Comparison of ENCODE assay signal across 8 mouse cellular contexts in genomic region chr6:38354723-38355353, GRCm38 (mm10). TPM values are rescaled to one million over a fixed set of nuclear protein-coding genes. Genes with fewer than 3 reads are reported as not detected.
DNase-seq lines count a peak whose midpoint lies in the region; ATAC-seq and TF ChIP-seq lines count a peak whose summit lies in the region.

No protein-coding gene starts in this region.

- H3K4me1 ChIP-seq in heart, embryonic 13.5 days = peaks cover 16% of the 10 kb centered on the region
- H3K4me1 ChIP-seq in heart, postnatal 0 days (ENCODE audit: control insufficient read depth, insufficient read depth) = peaks cover 15% of the 10 kb centered on the region
- peaks cover 22% of the 10 kb centered on the region for H3K4me1 ChIP-seq in midbrain, embryonic 12.5 days

- H3K4me2 ChIP-seq in heart, embryonic 13.5 days = peak overlapping the region; percentile 84
- H3K4me2 ChIP-seq in heart, postnatal 0 days (ENCODE audit: low read depth, low read length) = peak overlapping the region; percentile 78
- H3K4me2 ChIP-seq in midbrain, embryonic 12.5 days (replicated peaks) = peak overlapping the region; percentile 63

- POLR2A ChIA-PET in Patski (lab: Charles Lee) = interaction anchor here (1.6 kb wide), 1 partner anchor 10 kb away, joined by 3 read pairs; no protein-coding TSS in a partner anchor

- H3K27ac ChIP-seq in heart, embryonic 13.5 days (replicated peaks) = peak overlapping the region; percentile 66
- peak overlapping the region; percentile 77 for H3K27ac ChIP-seq in heart, postnatal 0 days (ENCODE audit: low read depth)
- no peak overlapping the region for H3K27ac ChIP-seq in midbrain, embryonic 12.5 days (replicated peaks)

- peaks cover 49% of the 10 kb centered on the region for H3K27me3 ChIP-seq in heart, embryonic 13.5 days (replicated peaks)
- H3K27me3 ChIP-seq in Patski = no peaks in the 10 kb centered on the region
- H3K27me3 ChIP-seq in heart, postnatal 0 days (ENCODE audit: control insufficient read depth, insufficient read depth, low read length) = peaks cover 15% of the 10 kb centered on the region; the same call in 1 of the 2 replicates
- H3K27me3 ChIP-seq in midbrain, embryonic 12.5 days = peaks cover 72% of the 10 kb centered on the region

- WGBS in heart, embryonic 13.5 days = 4% methylated on average over 20 of the region's 20 CpGs
- 5% methylated on average over 20 of the region's 20 CpGs for WGBS in heart, postnatal 0 days
- WGBS in midbrain, embryonic 12.5 days = 1% methylated on average over 20 of the region's 20 CpGs

- no peaks in the 10 kb centered on the region for H3K9me3 ChIP-seq in heart, embryonic 13.5 days
- H3K9me3 ChIP-seq in heart, postnatal 0 days (replicated peaks; ENCODE audit: control insufficient read depth, low read length) = no peaks in the 10 kb centered on the region
- no peaks in the 10 kb centered on the region for H3K9me3 ChIP-seq in midbrain, embryonic 12.5 days

- CTCF ChIA-PET in Patski (lab: Charles Lee) = no interaction called here

- no peak for TF ChIP-seq CTCF in Patski (IDR thresholded peaks at IDR 0.05)
- TF ChIP-seq CTCF in heart, postnatal 0 days (IDR thresholded peaks at IDR 0.05; ENCODE audit: low read depth) = no peak

- in situ Hi-C loops in Patski (cut with MboI; ENCODE audit: low pct_unique_long_range_greater_than_20kb) = no loop called here

- intact Hi-C loops in heart, postnatal 14 days (cut with DNase I) = loop anchor here (2.0 kb wide), 1 partner anchor 78 kb away; the partner anchor contains the start of gene Ubn2

- TF ChIP-seq EP300 in heart, postnatal 0 days (IDR thresholded peaks at IDR 0.05; ENCODE audit: low read depth) = no peak

- no peak for DNase-seq in heart, postnatal 14 days
- DNase-seq in Patski (ENCODE audit: low read depth, low spot score) = no peak
- DNase-seq in heart, postnatal 0 days (ENCODE audit: low spot score) = peak; percentile 27
- no peak for DNase-seq in cerebellum, postnatal 14 days
- no peak for DNase-seq in layer of hippocampus, postnatal 36 days

- peak overlapping the region; percentile 66 for H3K4me3 ChIP-seq in heart, embryonic 13.5 days
- peak overlapping the region; percentile 69 for H3K4me3 ChIP-seq in heart, postnatal 0 days (ENCODE audit: low read depth, low read length)
- H3K4me3 ChIP-seq in midbrain, embryonic 12.5 days = peak overlapping the region; percentile 51

- peak overlapping the region; percentile 84 for H3K9ac ChIP-seq in heart, embryonic 13.5 days
- H3K9ac ChIP-seq in heart, postnatal 0 days (replicated peaks; ENCODE audit: low read depth, low read length) = peak overlapping the region; percentile 84
- H3K9ac ChIP-seq in midbrain, embryonic 12.5 days (replicated peaks) = peak overlapping the region; percentile 54; the same call in 1 of the 2 replicates

- H3K36me3 ChIP-seq in heart, embryonic 13.5 days = no peaks in the 10 kb centered on the region
- H3K36me3 ChIP-seq in heart, postnatal 0 days (replicated peaks; ENCODE audit: control insufficient read depth, insufficient read depth, low read length) = no peaks in the 10 kb centered on the region
- no peaks in the 10 kb centered on the region for H3K36me3 ChIP-seq in midbrain, embryonic 12.5 days

- no peak for ATAC-seq in heart, embryonic 13.5 days (ENCODE audit: extremely low read depth, insufficient number of reproducible peaks, low FRiP score, low TSS enrichment)
- peak; percentile 8 for ATAC-seq in Patski
- ATAC-seq in heart, postnatal 0 days (ENCODE audit: insufficient read depth, low read depth) = peak; percentile 16; the same call in 1 of the 2 replicates
- no peak for ATAC-seq in midbrain, embryonic 12.5 days (ENCODE audit: low FRiP score, low read depth)
- no peak for ATAC-seq in CD4-positive, CD25-positive, alpha-beta regulatory T cell, adult 4 months

RNA-seq across cellular contexts. Expression of gene Zc3hav1, which starts 0.4 kb away (rescaled TPM):
- polyA plus RNA-seq in heart, embryonic 13.5 days (2015; fragmentation: Nextera tagmentation; extraction: Ambion mirVana) = 8.6 and 9.0 TPM in 2 replicates
- total RNA-seq in heart, postnatal 14 days (2021) = 10 to 100 TPM; 16.9 to 18.8 TPM
- 32.7 TPM for polyA plus RNA-seq in Patski (2021)
- total RNA-seq in heart, postnatal 0 days (2014; rRNA removed; ENCODE audit: low replicate concordance) = 19.2 and 28.9 TPM in 2 replicates
- 8.2 and 9.1 TPM in 2 replicates for polyA plus RNA-seq in heart, postnatal 0 days (2015; fragmentation: Nextera tagmentation; extraction: Ambion mirVana)
- 1.8 and 2.6 TPM in 2 replicates for polyA plus RNA-seq in midbrain, embryonic 12.5 days (2016; fragmentation: Nextera tagmentation; extraction: Ambion mirVana)
- polyA plus RNA-seq in CD4-positive, CD25-positive, alpha-beta regulatory T cell, adult 4 months (2017; shearing (Covaris generic)) = 100 to 1,000 TPM; 189 to 215 TPM
- 1 to 10 TPM; 2.8 to 3.2 TPM for total RNA-seq in layer of hippocampus, postnatal 36 days (2021)

RNA-seq across cellular contexts. Expression of gene Ttc26, which starts 26.4 kb away (rescaled TPM):
- polyA plus RNA-seq in heart, embryonic 13.5 days (2015; fragmentation: Nextera tagmentation; extraction: Ambion mirVana) = 2.9 TPM in 2 replicates
- 1 to 10 TPM; 2.6 to 3.7 TPM for total RNA-seq in heart, postnatal 14 days (2021)
- polyA plus RNA-seq in Patski (2021) = 13.2 TPM
- total RNA-seq in heart, postnatal 0 days (2014; rRNA removed; ENCODE audit: low replicate concordance) = 1.5 and 2.3 TPM in 2 replicates
- 1.00 and 1.0 TPM in 2 replicates for polyA plus RNA-seq in heart, postnatal 0 days (2015; fragmentation: Nextera tagmentation; extraction: Ambion mirVana)
- polyA plus RNA-seq in midbrain, embryonic 12.5 days (2016; fragmentation: Nextera tagmentation; extraction: Ambion mirVana) = 12.4 and 14.6 TPM in 2 replicates
- not detected for polyA plus RNA-seq in CD4-positive, CD25-positive, alpha-beta regulatory T cell, adult 4 months (2017; shearing (Covaris generic))
- total RNA-seq in layer of hippocampus, postnatal 36 days (2021) = 10 to 100 TPM; 11.1 to 11.5 TPM

RNA-seq across cellular contexts. Expression of gene Zc3hav1l, which starts 55.8 kb away (rescaled TPM):
- polyA plus RNA-seq in heart, embryonic 13.5 days (2015; fragmentation: Nextera tagmentation; extraction: Ambion mirVana) = 7.6 and 8.0 TPM in 2 replicates
- 1 to 10 TPM; 3.4 to 3.8 TPM for total RNA-seq in heart, postnatal 14 days (2021)
- polyA plus RNA-seq in Patski (2021) = 4.0 TPM
- total RNA-seq in heart, postnatal 0 days (2014; rRNA removed; ENCODE audit: low replicate concordance) = 4.7 and 7.3 TPM in 2 replicates
- polyA plus RNA-seq in heart, postnatal 0 days (2015; fragmentation: Nextera tagmentation; extraction: Ambion mirVana) = 2.2 TPM in 2 replicates
- polyA plus RNA-seq in midbrain, embryonic 12.5 days (2016; fragmentation: Nextera tagmentation; extraction: Ambion mirVana) = 12.2 and 15.0 TPM in 2 replicates
- under 1 TPM; 0.38 to 0.55 TPM for polyA plus RNA-seq in CD4-positive, CD25-positive, alpha-beta regulatory T cell, adult 4 months (2017; shearing (Covaris generic))
- 1 to 10 TPM; 4.3 to 4.9 TPM for total RNA-seq in layer of hippocampus, postnatal 36 days (2021)

Comparison
In these comparisons a context has a peak if more than half of its experiments do, and no peak if none do; other contexts are left out.
1. ATAC-seq: peak in Patski (single experiment) and heart, postnatal 0 days (single experiment); none in heart, embryonic 13.5 days (single experiment), midbrain, embryonic 12.5 days (single experiment) and CD4-positive, CD25-positive, alpha-beta regulatory T cell, adult 4 months (single experiment).
2. Peak in every context shown above with its lines, with median percentiles within 50 percentile points of each other: H3K4me2 ChIP-seq, H3K4me3 ChIP-seq and H3K9ac ChIP-seq.